Mouse (Mus musculus) intestine, embryonic 14.5 days (tissue): ENCODE measurements around the gene Cobll1. TPM values are rescaled to one million over a fixed set of nuclear protein-coding genes. Genes with fewer than 3 reads are reported as not detected.

Source experiments
- ATAC-seq: fragments of 200-750 bp; cut with Nextera tagmentation; replicated peaks from 2 replicates; pipeline ENCODE4 v1.8.0; 2017; ENCODE audit warnings: low read depth, moderate number of reproducible peaks, moderate TSS enrichment, moderate library complexity; ENCODE audit not compliant: low FRiP score, low TSS enrichment
- DNase-seq: peaks from one replicate; pipeline ENCODE4 v3.0.0-alpha.2; 2018; ENCODE audit warnings: low spot score
- H3K27ac ChIP-seq: fragments of 300-500 bp; sonication (generic); 2 replicates; pipeline ENCODE4 v1.5.1; 2014; ENCODE audit warnings: low read depth, mild to moderate bottlenecking, control low read depth
- H3K27me3 ChIP-seq: fragments of 300-500 bp; sonication (generic); replicated peaks from 2 replicates; pipeline ENCODE4 v1.6.1; 2014; ENCODE audit warnings: low read length, control low read depth; ENCODE audit not compliant: control insufficient read depth, insufficient read depth
- H3K36me3 ChIP-seq: fragments of 300-500 bp; sonication (generic); 2 replicates; pipeline ENCODE4 v1.6.1; 2014; ENCODE audit warnings: low read length, control low read depth; ENCODE audit not compliant: control insufficient read depth, insufficient read depth
- H3K4me1 ChIP-seq: fragments of 300-500 bp; sonication (generic); replicated peaks from 2 replicates; pipeline ENCODE4 v1.6.1; 2014; ENCODE audit warnings: low read length, control low read depth, mixed read lengths; ENCODE audit not compliant: control insufficient read depth, insufficient read depth
- H3K4me2 ChIP-seq: fragments of 300-500 bp; sonication (generic); 2 replicates; pipeline ENCODE4 v1.6.1; 2014; ENCODE audit warnings: low read length
- H3K4me3 ChIP-seq: fragments of 300-500 bp; sonication (generic); 2 replicates; pipeline ENCODE4 v1.5.1; 2014; ENCODE audit warnings: low read depth, low read length, control low read depth, mixed read lengths
- H3K9ac ChIP-seq: fragments of 300-500 bp; sonication (generic); 2 replicates; pipeline ENCODE4 v1.6.1; 2014; ENCODE audit warnings: mild to moderate bottlenecking, low read length
- H3K9me3 ChIP-seq: fragments of 300-500 bp; sonication (generic); 2 replicates; pipeline ENCODE4 v1.6.1; 2016; ENCODE audit warnings: low read length, control low read depth; ENCODE audit not compliant: control insufficient read depth
- WGBS: fragments of 180-500 bp; shearing (Covaris S2); extraction: QIAGEN DNeasy Blood & Tissue Kit; methylation state at CpG from one replicate; pipeline ENCODE4 v1.1.7; 2014; 5-methylcytosine and 5-hydroxymethylcytosine counted together
- polyA plus RNA-seq: library from polyadenylated mRNA; unstranded; fragments of >200 nt; fragmentation: Nextera tagmentation; extraction: Ambion mirVana; gene quantifications from 2 replicates; pipeline ENCODE4 v1.2.1, GENCODE M21; 2014

Cobll1 gene
- polyA plus RNA-seq, 1 experiment from 2014 or later: 19.9 TPM

DNA sequence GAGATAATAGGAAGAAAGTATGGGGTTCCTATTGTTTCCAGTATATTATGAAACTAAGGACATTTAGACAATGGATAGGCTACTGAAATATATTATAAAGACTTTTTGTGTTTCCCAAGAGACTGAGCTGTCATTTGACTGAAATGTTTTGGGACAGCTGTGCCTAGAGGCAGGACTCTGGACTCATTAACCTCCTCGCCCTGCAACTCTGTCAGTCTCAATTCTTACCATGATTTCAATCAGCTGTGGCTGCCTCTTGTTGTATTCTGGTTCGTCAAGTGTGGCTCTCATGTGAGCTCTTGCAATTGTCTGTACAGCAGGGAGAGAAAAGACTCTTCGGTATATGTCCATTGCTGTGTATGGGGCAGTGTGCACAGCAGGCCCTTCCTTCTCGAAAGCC, 163.8 kb downstream of the Cobll1 start:
- Histone ChIP-seq H3K36me3 (no peaks in the 10 kb centered on the region), H3K9ac (no peak overlapping the region)
- 85% methylated on average over 4 of the region's 4 CpGs for WGBS

DNA sequence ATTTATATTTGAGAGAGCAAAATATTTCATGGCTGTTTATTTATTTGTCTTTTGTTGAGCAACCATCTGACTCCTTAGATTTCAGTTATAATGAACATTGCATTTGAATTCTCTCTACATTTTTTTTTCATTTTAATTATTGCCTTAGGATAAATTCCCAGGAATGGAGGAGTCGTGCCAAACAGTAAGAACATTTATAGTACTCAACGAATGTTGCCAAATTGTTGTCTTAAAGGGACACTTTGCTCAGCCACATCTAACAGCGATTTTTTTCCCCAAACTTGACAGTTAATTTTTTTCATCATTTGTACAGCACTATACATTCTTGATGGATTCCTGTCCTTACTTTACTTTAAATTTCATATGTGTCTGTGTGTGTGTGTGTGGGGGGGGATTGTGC, 167.0 kb downstream of the Cobll1 start:
- 78% methylated on average over 3 of the region's 3 CpGs for WGBS
- no peak overlapping the region for H3K4me2 ChIP-seq
- H3K9ac ChIP-seq: no peak overlapping the region
- ATAC-seq: no peak
- H3K27ac ChIP-seq: no peak overlapping the region
- H3K27me3 ChIP-seq: no peaks in the 10 kb centered on the region
- H3K4me1 ChIP-seq: no peaks in the 10 kb centered on the region
- H3K36me3 ChIP-seq: no peaks in the 10 kb centered on the region
- no peaks in the 10 kb centered on the region for H3K9me3 ChIP-seq
- no peak overlapping the region for H3K4me3 ChIP-seq
- no peak for DNase-seq

More for the DNA sequence above, 163.8 kb downstream of the Cobll1 start:
- H3K4me3 ChIP-seq: no peak overlapping the region
- DNase-seq: no peak
- no peak for ATAC-seq
- no peaks in the 10 kb centered on the region for H3K27me3 ChIP-seq
- H3K4me2 ChIP-seq: no peak overlapping the region
- H3K4me1 ChIP-seq: no peaks in the 10 kb centered on the region
- no peak overlapping the region for H3K27ac ChIP-seq
- no peaks in the 10 kb centered on the region for H3K9me3 ChIP-seq

DNA sequence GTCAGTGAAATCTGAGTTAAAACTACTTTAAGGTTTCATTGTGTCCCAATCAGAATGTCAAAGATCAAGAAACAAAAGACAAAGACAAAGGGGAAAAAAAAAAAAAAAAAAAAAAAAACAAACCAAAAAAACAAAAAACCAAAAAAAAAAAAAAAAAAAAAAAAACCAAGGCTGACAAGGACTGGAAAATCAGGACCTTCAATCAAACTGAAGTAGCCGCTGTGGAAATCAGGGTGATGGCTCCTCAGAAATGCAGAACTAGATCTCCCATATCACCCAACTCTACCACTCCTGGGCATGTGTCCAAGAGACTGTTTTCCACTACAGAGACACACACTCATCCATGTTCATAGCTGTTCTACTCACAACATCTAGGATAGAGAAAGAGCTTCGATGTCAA, 185.4 kb downstream of the Cobll1 start:
- no peak overlapping the region for H3K4me2 ChIP-seq
- ATAC-seq: no peak
- no peaks in the 10 kb centered on the region for H3K4me1 ChIP-seq
- H3K9me3 ChIP-seq: no peaks in the 10 kb centered on the region
- 90% methylated on average over 2 of the region's 2 CpGs for WGBS
- no peak overlapping the region for H3K9ac ChIP-seq
- DNase-seq: no peak
- H3K36me3 ChIP-seq: no peaks in the 10 kb centered on the region
- H3K27ac ChIP-seq: no peak overlapping the region
- no peak overlapping the region for H3K4me3 ChIP-seq
- no peaks in the 10 kb centered on the region for H3K27me3 ChIP-seq

DNA sequence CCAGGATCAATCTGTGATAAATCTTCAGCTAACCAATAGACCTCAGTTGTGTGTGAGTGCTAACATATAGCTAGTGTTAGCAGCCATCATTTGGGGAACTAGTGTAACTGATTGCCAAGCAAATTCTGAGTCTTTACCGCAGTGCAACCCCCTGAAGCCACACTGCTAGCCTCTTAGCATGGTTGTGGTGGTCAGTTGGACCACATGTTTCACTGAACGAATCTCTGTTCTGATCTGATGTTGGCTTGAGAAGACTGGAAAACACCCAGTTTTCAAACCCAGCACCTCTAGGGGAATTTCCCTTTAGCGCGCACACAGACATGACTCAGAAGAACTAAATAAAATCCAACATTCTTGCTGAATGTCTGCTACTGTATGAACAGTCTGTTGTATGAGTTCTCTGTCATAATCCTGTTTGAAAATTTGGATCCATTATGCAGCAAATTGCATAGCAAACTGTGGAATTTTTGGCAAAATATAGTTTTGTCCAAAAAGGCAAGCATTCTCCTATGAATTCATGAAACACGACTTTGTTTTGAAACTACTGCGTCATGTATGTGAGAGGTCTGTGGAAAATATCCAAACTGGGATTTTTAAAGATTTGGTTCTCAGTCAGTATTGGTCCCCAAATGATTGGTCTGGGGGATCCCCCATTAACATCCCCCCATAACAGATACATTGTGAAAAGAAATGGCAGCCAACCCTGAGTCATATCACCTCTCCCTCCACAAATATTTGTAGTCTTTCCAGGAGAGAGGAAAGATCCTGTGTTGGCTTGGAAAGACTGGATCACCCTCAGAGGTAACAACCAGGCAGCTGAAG, 186.8 kb downstream of the Cobll1 start:
- no peak overlapping the region for H3K27ac ChIP-seq
- no peaks in the 10 kb centered on the region for H3K36me3 ChIP-seq
- H3K9ac ChIP-seq: no peak overlapping the region
- ATAC-seq (no peak), DNase-seq (no peak)
- 94% methylated on average over 6 of the region's 6 CpGs for WGBS
- no peaks in the 10 kb centered on the region for H3K27me3 ChIP-seq
- H3K4me3 ChIP-seq: no peak overlapping the region
- H3K9me3 ChIP-seq: no peaks in the 10 kb centered on the region
- no peaks in the 10 kb centered on the region for H3K4me1 ChIP-seq
- H3K4me2 ChIP-seq: no peak overlapping the region

DNA sequence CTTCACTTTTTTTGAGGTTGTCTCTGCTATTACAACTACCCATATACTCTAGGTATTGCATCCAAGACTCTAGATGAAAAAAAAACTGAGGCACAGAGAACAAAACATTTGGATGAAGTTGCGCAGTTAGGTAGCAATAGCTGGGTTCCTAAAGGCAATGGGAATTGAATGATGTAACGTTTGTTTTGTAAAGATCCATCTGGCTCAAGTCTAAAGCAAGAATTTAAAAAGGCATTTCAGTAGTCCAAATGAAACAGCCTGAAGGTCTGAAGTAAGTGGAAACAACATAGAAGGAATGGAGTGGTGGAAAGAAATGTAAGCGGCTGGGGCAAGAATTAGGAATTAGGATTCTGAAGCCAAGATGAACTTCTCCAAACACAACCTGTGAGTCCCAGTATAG, 188.4 kb downstream of the Cobll1 start:
- no peak overlapping the region for H3K4me3 ChIP-seq
- no peaks in the 10 kb centered on the region for H3K4me1 ChIP-seq
- H3K9me3 ChIP-seq: no peaks in the 10 kb centered on the region
- no peaks in the 10 kb centered on the region for H3K27me3 ChIP-seq
- H3K36me3 ChIP-seq: no peaks in the 10 kb centered on the region
- ATAC-seq: no peak
- H3K4me2 ChIP-seq: no peak overlapping the region
- 91% methylated on average over 3 of the region's 3 CpGs for WGBS
- H3K27ac ChIP-seq: no peak overlapping the region
- no peak for DNase-seq
- H3K9ac ChIP-seq: no peak overlapping the region

DNA sequence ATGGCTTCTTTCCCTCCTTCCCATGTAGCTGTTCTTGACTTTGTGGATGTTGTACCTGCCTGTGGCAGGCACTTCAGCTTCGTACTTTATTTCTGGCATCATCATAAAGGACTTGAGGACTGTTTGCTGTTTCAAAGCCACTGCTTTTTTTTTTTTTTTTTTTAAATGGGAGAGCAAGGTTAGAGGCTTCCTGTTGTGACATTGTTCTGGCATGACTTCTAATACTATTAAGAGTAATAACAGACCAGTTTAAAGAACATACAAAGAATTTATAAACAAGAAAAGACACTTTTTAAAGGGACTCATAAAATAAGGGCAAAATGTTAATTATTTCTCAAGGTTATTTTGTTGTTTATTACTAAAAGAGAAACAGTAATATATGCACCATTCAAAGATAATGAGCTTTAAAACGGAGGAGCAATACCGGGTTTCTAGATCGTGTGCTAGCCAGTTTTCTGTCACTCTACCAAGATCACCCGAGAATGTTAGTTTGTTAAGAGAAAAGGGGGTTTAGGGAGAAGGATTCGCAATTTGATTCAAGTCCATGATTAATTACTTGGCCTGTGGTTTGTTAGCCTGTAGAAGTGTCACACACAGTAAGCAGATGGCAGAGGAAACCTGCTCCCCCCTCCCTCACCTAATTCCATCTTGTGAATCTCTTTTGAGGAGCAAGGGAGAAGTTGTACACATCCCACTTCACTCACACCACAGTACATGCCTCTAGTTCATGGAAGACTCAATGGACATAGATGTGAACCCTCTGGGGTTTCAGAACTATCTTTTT, 190.8 kb downstream of the Cobll1 start:
- Histone ChIP-seq H3K27ac (no peak overlapping the region), H3K36me3 (no peaks in the 10 kb centered on the region), H3K9ac (no peak overlapping the region), H3K27me3 (no peaks in the 10 kb centered on the region), H3K4me1 (no peaks in the 10 kb centered on the region), H3K9me3 (no peaks in the 10 kb centered on the region), H3K4me3 (no peak overlapping the region), H3K4me2 (no peak overlapping the region)
- no peak for ATAC-seq
- 65% methylated on average over 6 of the region's 6 CpGs for WGBS
- DNase-seq: no peak

Other genes starting within 250 kb of the Cobll1 start
- 16.7 and 18.0 TPM in 2 replicates for gene Grb14, start 214.4 kb downstream of the Cobll1 start, polyA plus RNA-seq
- not detected in 2 replicates for gene Slc38a11, start 124.6 kb upstream of the Cobll1 start, polyA plus RNA-seq